Mouse (Mus musculus): ENCODE measurements at regions not wholly inside any gene's neighbourhood (a gene's known extent, or its start where the extent isn't known, plus 50 kb on each side); places are given as distances from the start of the nearest gene placed in this dataset.
A peak's percentile ranks its signal among the peaks of the same experiment; 100 is the strongest.
"Not testable (repeated sequence)": the region's sequence is repeated elsewhere in the genome, so short reads cannot be mapped to it uniquely, and the experiment has no call there.

DNA sequence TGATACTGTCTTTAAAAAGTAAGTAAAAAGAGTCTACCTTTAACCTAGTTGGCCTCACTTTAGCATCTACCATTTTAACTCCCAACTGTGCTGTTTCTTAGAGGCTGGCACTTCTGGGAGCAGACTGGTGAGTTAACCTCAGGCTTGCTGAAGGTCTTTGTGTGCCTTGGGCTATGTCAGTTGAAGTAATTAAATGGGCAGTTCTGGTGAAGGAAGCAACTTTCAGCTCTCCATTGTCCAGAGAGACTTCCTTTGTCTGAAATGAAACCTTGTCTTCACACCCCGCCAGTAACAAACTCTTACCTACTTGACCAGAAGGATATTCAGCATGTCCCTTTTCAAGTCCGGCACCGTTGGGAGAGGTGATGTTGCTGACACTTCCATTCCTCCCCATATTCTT is 55.5 kb downstream of the Zfp281 start:
- Histone ChIP-seq H3K9me3 (replicated peaks; ENCODE audit: control insufficient read depth, low read length) (no peaks in the 10 kb centered on the region), H3K36me3 (ENCODE audit: control insufficient read depth, insufficient read depth) (no peaks in the 10 kb centered on the region), H3K4me3 (ENCODE audit: low read length) (no peak overlapping the region), H3K27ac (ENCODE audit: low read length) (no peak overlapping the region), H3K9ac (ENCODE audit: low read length) (no peak overlapping the region), H3K4me1 (ENCODE audit: control insufficient read depth, insufficient read depth, low read length) (peaks cover 3% of the 10 kb centered on the region), H3K27me3 (ENCODE audit: control insufficient read depth, insufficient read depth, low read length) (no peaks in the 10 kb centered on the region), H3K4me2 (ENCODE audit: low read depth, low read length) (no peak overlapping the region)
- 81% methylated on average over 3 of the region's 3 CpGs for WGBS
- ATAC-seq (replicated peaks; ENCODE audit: extremely low read depth, insufficient read depth, low FRiP score), result no peak

DNA sequence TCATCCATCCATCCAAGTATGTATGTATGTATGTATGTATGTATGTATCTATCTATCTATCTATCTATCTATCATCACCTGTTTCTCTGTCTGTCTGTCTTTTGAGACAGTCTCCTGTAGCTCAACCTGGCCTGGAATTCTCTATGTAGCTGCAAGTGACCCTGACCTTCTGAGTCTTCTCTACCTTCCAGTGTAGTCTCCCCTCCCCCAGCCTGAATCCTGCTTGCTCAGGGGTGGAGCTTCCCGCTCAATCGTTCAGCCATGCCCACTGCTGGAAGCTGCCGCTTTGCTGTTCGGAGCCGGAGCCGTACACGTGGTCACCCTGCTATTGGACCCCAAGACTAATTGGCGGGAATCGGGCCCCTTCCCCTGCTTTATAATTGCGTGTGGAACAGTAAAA is 57.6 kb downstream of the Zfp281 start:
- not testable (repeated sequence) for H3K9ac ChIP-seq (ENCODE audit: low read length)

DNA sequence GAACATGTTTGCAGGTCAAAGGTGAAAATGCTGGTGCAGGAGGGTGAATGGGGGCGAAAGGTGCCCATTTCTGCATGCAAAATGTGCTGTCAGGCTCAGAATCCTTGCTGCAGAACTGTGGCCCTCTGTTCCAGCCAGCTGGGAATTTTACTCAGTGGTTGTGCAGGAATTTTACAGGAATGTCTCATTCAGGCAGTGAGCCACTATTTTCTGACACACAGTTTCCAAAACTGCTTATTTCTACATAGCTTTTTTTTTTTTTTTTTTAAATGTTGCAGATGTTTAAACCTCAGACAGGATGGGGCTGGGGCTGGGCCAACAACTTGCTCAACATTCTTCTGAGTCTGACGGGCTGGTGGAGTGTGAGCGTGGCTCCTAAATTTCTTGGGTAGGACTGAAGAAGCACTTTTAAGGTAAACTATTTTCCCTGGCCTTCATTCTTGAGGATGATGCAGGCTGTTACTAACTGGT is 58.4 kb downstream of the Zfp281 start:
- peak; percentile 33; the same call in 1 of the 2 replicates for ATAC-seq (replicated peaks; ENCODE audit: extremely low read depth, insufficient read depth, low FRiP score)
- H3K27ac ChIP-seq (ENCODE audit: low read length), result peak overlapping the region; percentile 45; the same call in 1 of the 2 replicates
- no peak overlapping the region; the same call in 1 of the 2 replicates for H3K4me2 ChIP-seq (ENCODE audit: low read depth, low read length)
- WGBS, result 62% methylated on average over 3 of the region's 3 CpGs
- no peaks in the 10 kb centered on the region for H3K36me3 ChIP-seq (ENCODE audit: control insufficient read depth, insufficient read depth)
- no peaks in the 10 kb centered on the region for H3K27me3 ChIP-seq (ENCODE audit: control insufficient read depth, insufficient read depth, low read length)
- H3K4me1 ChIP-seq (ENCODE audit: control insufficient read depth, insufficient read depth, low read length), result peaks cover 7% of the 10 kb centered on the region
- no peak overlapping the region for H3K4me3 ChIP-seq (ENCODE audit: low read length)
- H3K9me3 ChIP-seq (replicated peaks; ENCODE audit: control insufficient read depth, low read length), result no peaks in the 10 kb centered on the region
- no peak overlapping the region for H3K9ac ChIP-seq (ENCODE audit: low read length)

More for the DNA sequence above, 57.6 kb downstream of the Zfp281 start:
- H3K4me3 ChIP-seq (ENCODE audit: low read length); H3K4me1 ChIP-seq (ENCODE audit: control insufficient read depth, insufficient read depth, low read length); ATAC-seq (replicated peaks; ENCODE audit: extremely low read depth, insufficient read depth, low FRiP score); H3K36me3 ChIP-seq (ENCODE audit: control insufficient read depth, insufficient read depth); H3K9me3 ChIP-seq (replicated peaks; ENCODE audit: control insufficient read depth, low read length); H3K4me2 ChIP-seq (ENCODE audit: low read depth, low read length); H3K27me3 ChIP-seq (ENCODE audit: control insufficient read depth, insufficient read depth, low read length); H3K27ac ChIP-seq (ENCODE audit: low read length): not testable (repeated sequence)
- WGBS, result 56% methylated on average over 10 of the region's 10 CpGs

DNA sequence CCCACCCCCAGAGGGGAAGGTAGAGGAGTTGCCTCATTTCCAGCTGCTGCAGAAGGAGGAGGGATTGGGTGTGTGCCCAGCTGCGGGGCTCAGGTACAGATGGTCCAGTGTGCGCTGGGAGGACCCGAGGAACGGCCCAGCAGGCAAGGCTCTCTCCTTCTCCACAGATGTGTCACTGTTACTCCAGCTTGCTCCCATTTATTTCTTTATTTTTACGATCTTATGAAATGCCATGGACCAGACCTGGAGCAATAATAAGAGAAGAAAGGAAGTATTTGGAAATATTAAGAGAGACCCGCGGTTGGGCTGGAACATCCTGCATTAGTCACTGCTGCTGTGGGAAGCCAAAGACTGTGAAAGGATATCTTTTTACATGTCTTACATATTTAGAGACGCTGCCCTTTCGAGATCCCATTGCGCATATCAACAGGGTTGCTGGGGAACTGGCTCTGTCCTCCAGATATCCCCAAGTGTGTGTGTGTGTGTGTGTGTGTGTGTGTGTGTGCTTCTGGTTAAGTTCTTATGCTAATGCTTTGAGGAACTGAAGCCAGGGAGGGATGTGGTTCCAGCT is 58.9 kb downstream of the Zfp281 start:
- Histone ChIP-seq H3K4me3 (ENCODE audit: low read length) (no peak overlapping the region), H3K9ac (ENCODE audit: low read length) (no peak overlapping the region), H3K4me2 (ENCODE audit: low read depth, low read length) (no peak overlapping the region; the same call in 1 of the 2 replicates), H3K27me3 (ENCODE audit: control insufficient read depth, insufficient read depth, low read length) (no peaks in the 10 kb centered on the region), H3K36me3 (ENCODE audit: control insufficient read depth, insufficient read depth) (no peaks in the 10 kb centered on the region), H3K27ac (ENCODE audit: low read length) (peak overlapping the region; percentile 53), H3K4me1 (ENCODE audit: control insufficient read depth, insufficient read depth, low read length) (peaks cover 7% of the 10 kb centered on the region), H3K9me3 (replicated peaks; ENCODE audit: control insufficient read depth, low read length) (no peaks in the 10 kb centered on the region)
- WGBS, result 40% methylated on average over 10 of the region's 10 CpGs
- ATAC-seq (replicated peaks; ENCODE audit: extremely low read depth, insufficient read depth, low FRiP score), result peak; percentile 51

DNA sequence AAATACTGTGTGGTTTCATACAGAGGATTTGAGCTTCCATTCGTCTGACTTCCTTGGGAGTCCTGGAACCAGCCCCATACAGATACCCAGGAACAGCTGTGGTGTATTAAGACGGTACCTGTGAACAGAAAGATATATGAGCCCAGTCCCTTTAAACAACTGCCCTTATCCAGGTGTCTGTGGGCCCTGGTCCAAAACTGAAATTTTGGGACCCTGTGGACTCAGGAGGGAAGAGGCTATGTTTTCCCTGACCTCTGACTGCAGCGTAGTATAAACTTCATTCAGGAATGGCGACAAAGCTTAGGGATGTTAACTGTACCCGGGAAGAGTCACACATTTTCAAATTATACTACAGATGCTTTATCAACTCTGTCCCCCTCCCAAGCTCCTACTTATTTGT is 59.8 kb downstream of the Zfp281 start:
- H3K9ac ChIP-seq (ENCODE audit: low read length), result no peak overlapping the region
- ATAC-seq (replicated peaks; ENCODE audit: extremely low read depth, insufficient read depth, low FRiP score), result no peak
- peak overlapping the region; percentile 32; the same call in 1 of the 2 replicates for H3K27ac ChIP-seq (ENCODE audit: low read length)
- 88% methylated on average over 5 of the region's 5 CpGs for WGBS
- no peaks in the 10 kb centered on the region for H3K27me3 ChIP-seq (ENCODE audit: control insufficient read depth, insufficient read depth, low read length)
- peaks cover 7% of the 10 kb centered on the region for H3K4me1 ChIP-seq (ENCODE audit: control insufficient read depth, insufficient read depth, low read length)
- H3K4me3 ChIP-seq (ENCODE audit: low read length), result no peak overlapping the region
- H3K36me3 ChIP-seq (ENCODE audit: control insufficient read depth, insufficient read depth), result no peaks in the 10 kb centered on the region
- no peaks in the 10 kb centered on the region for H3K9me3 ChIP-seq (replicated peaks; ENCODE audit: control insufficient read depth, low read length)
- no peak overlapping the region for H3K4me2 ChIP-seq (ENCODE audit: low read depth, low read length)

DNA sequence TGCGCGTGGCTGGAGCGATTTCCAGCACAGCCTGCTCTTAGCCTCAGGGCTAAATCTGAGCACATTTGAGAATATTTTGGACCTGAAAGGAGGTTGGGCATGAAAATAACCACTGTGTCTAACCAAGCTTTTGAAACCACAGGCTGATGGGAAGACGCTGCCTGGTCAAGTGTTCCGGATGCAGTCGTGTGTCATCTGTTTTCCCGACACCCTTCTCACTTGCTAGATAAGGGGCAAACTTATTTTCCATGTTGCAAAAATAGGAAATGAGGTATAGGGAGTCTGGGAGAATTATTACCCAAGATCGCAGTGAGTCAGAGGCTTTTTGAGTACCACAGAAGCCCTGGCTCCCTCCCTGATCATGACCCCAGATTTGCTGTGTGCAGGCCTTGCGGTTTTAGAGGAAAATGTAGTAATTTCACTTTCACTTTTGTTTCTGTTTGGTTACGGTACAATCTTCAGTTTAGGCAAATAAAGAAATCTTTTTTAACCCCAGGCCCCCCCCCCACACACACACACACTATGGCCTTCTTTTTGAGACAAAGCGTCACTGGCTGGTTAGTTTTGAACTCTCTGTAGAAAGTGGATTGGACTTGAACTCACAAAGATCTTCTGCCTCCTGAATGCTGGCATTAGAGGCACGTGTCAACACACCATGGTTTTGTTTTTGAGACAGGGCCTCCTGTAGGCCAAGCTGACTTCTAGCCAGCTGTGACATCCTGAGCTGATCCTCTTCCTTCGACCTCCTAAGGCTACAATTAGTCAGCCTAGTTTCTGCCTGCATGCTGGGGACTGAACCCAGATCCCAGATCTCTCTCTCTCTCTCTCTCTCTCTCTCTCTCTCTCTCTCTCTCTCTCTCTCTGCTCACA is 60.7 kb downstream of the Zfp281 start:
- Histone ChIP-seq H3K27me3 (ENCODE audit: control insufficient read depth, insufficient read depth, low read length) (no peaks in the 10 kb centered on the region), H3K9ac (ENCODE audit: low read length) (peak overlapping the region; percentile 46), H3K27ac (ENCODE audit: low read length) (peak overlapping the region; percentile 17), H3K4me2 (ENCODE audit: low read depth, low read length) (peak overlapping the region; percentile 50), H3K9me3 (replicated peaks; ENCODE audit: control insufficient read depth, low read length) (no peaks in the 10 kb centered on the region), H3K4me3 (ENCODE audit: low read length) (peak overlapping the region; percentile 28), H3K36me3 (ENCODE audit: control insufficient read depth, insufficient read depth) (no peaks in the 10 kb centered on the region), H3K4me1 (ENCODE audit: control insufficient read depth, insufficient read depth, low read length) (peaks cover 7% of the 10 kb centered on the region)
- WGBS, result 46% methylated on average over 13 of the region's 13 CpGs
- ATAC-seq (replicated peaks; ENCODE audit: extremely low read depth, insufficient read depth, low FRiP score), result no peak

DNA sequence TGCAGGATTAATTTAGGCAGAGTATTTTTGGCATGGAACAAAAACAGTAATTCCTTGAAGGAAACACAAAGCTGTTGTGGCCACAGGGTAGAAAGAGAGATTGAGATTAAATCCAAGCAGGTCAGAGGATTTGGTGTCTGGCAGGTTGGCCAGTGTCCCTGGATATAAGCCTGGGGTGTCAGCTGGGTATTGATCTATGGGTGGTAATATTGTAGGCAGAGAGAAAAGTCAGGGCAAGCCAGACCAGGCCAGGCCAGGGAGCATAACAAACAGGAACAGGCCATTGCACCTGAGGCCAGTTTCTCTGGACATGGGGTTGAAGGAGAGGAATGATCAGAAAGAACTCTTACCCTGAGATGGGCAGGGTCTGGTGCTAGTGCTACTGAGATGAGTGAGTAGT is 61.8 kb downstream of the Zfp281 start:
- H3K4me1 ChIP-seq (ENCODE audit: control insufficient read depth, insufficient read depth, low read length), result peaks cover 7% of the 10 kb centered on the region
- H3K9me3 ChIP-seq (replicated peaks; ENCODE audit: control insufficient read depth, low read length), result no peaks in the 10 kb centered on the region
- H3K27me3 ChIP-seq (ENCODE audit: control insufficient read depth, insufficient read depth, low read length), result no peaks in the 10 kb centered on the region
- H3K27ac ChIP-seq (ENCODE audit: low read length), result no peak overlapping the region
- no peak overlapping the region for H3K4me2 ChIP-seq (ENCODE audit: low read depth, low read length)
- no peak overlapping the region for H3K4me3 ChIP-seq (ENCODE audit: low read length)
- no peaks in the 10 kb centered on the region for H3K36me3 ChIP-seq (ENCODE audit: control insufficient read depth, insufficient read depth)
- no peak overlapping the region for H3K9ac ChIP-seq (ENCODE audit: low read length)
- no peak for ATAC-seq (replicated peaks; ENCODE audit: extremely low read depth, insufficient read depth, low FRiP score)

DNA sequence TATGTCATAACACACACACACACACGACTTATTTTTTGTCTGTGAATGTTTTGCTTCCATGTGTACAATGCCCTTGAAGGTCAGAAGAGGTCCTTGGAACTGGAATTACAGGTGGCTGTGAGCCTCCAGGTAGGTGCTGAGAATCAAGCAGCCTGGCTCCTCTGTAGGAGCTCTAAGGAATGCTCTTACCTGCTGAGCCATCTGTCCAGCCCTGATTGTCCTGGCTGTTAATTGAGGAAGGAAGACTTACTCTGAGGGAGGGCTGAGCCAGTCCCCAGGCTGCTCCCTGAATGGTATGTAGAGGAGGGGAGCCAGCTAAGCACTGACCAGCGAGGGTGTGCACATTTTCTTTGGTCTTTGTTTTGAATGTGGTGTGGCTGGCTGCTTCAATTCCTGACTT is 65.4 kb downstream of the Zfp281 start:
- Histone ChIP-seq H3K36me3 (ENCODE audit: control insufficient read depth, insufficient read depth) (no peaks in the 10 kb centered on the region), H3K4me1 (ENCODE audit: control insufficient read depth, insufficient read depth, low read length) (0 out of 2 replicates have a peak, but pooled peaks cover 4% of the 10 kb centered on the region), H3K9me3 (replicated peaks; ENCODE audit: control insufficient read depth, low read length) (no peaks in the 10 kb centered on the region), H3K27ac (ENCODE audit: low read length) (no peak overlapping the region), H3K4me3 (ENCODE audit: low read length) (no peak overlapping the region), H3K9ac (ENCODE audit: low read length) (no peak overlapping the region), H3K4me2 (ENCODE audit: low read depth, low read length) (no peak overlapping the region), H3K27me3 (ENCODE audit: control insufficient read depth, insufficient read depth, low read length) (no peaks in the 10 kb centered on the region)
- no peak for ATAC-seq (replicated peaks; ENCODE audit: extremely low read depth, insufficient read depth, low FRiP score)
- 39% methylated on average over 2 of the region's 2 CpGs for WGBS

DNA sequence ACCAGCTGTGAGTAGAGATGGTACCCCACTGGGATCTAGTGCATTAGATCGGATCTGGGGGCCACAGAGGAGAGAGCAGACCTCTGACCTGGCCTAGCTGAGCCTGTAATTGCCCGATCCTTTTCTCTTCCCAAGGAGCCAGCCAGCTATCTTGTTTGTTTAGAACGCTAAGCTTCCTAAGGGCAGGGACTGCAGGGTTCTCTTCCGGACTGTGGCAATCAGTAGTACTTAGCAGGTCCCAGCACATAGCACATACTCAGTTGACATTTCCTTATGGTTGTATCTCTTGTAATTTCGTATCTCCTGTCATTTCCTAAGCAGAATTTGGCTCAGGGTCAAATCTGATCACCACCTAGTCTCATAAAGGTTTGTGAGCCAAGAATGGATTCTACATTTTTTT is 68.7 kb downstream of the Zfp281 start:
- H3K4me2 ChIP-seq (ENCODE audit: low read depth, low read length), result no peak overlapping the region
- no peak overlapping the region for H3K9ac ChIP-seq (ENCODE audit: low read length)
- 51% methylated on average over 5 of the region's 5 CpGs for WGBS
- no peak overlapping the region for H3K27ac ChIP-seq (ENCODE audit: low read length)
- no peaks in the 10 kb centered on the region for H3K27me3 ChIP-seq (ENCODE audit: control insufficient read depth, insufficient read depth, low read length)
- no peaks in the 10 kb centered on the region for H3K9me3 ChIP-seq (replicated peaks; ENCODE audit: control insufficient read depth, low read length)
- peaks cover 8% of the 10 kb centered on the region for H3K4me1 ChIP-seq (ENCODE audit: control insufficient read depth, insufficient read depth, low read length)
- ATAC-seq (replicated peaks; ENCODE audit: extremely low read depth, insufficient read depth, low FRiP score), result no peak
- no peaks in the 10 kb centered on the region for H3K36me3 ChIP-seq (ENCODE audit: control insufficient read depth, insufficient read depth)
- H3K4me3 ChIP-seq (ENCODE audit: low read length), result no peak overlapping the region
